In the genomic region with DNA sequence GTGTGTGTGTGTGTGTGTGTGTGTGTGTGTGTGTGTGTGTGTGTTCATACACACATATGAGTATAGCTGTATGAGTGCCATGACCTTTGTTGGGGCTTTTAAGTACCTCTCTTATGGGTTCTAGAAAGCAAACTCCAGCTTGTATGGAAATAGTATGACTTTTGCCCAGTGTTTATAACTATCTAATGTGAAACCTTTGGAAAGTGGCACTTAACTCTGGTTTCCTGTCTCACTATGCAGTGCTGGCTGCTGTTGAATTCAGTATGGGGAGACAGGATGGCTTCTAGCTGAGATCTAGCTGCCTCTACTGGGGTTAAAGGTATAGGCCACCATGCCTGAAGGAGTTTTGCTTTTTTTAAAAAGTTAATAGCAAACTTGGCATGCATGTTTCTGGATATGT, we compare ENCODE assay signal across 10 mouse cellular contexts.
"Had no signal": no experiment of that assay in that cellular context is flagged by ENCODE, and none has a peak within 500 bp of the region (broad histone marks: within the 10 kb centered on the region; RNA-seq: fewer than 3 reads in every experiment).

No protein-coding gene starts in this region.

- H3K9ac ChIP-seq: kidney, embryonic 15.5 days; limb, embryonic 15.5 days; liver, embryonic 12.5 days; midbrain, embryonic 13.5 days; neural tube, embryonic 15.5 days had no signal

- ATAC-seq: liver, embryonic 12.5 days; midbrain, embryonic 13.5 days had no signal

- H3K27ac ChIP-seq: kidney, embryonic 15.5 days; left cerebral cortex, adult 2 months; limb, embryonic 15.5 days; liver, embryonic 12.5 days; midbrain, embryonic 13.5 days; neural tube, embryonic 15.5 days had no signal

- DNase-seq: kidney, adult 18-20 months; kidney, postnatal 14 days; lung, adult 18-20 months; thymus, postnatal 36 days had no signal

- H3K4me1 ChIP-seq: limb, embryonic 15.5 days; liver, embryonic 12.5 days had no signal

- H3K36me3 ChIP-seq: limb, embryonic 15.5 days; midbrain, embryonic 13.5 days had no signal

- H3K27me3 ChIP-seq: kidney, embryonic 15.5 days; limb, embryonic 15.5 days; liver, embryonic 12.5 days; midbrain, embryonic 13.5 days; neural tube, embryonic 15.5 days had no signal

- H3K9me3 ChIP-seq: kidney, embryonic 15.5 days; limb, embryonic 15.5 days; liver, embryonic 12.5 days; midbrain, embryonic 13.5 days; neural tube, embryonic 15.5 days had no signal

- H3K4me3 ChIP-seq: kidney, embryonic 15.5 days; left cerebral cortex, adult 2 months; limb, embryonic 15.5 days; liver, embryonic 12.5 days; midbrain, embryonic 13.5 days; neural tube, embryonic 15.5 days had no signal
